Mouse (Mus musculus) MEL (cell line): ENCODE measurements around the gene Klhl12. TPM values are rescaled to one million over a fixed set of nuclear protein-coding genes. Genes with fewer than 3 reads are reported as not detected.
"Not testable (repeated sequence)": the region's sequence is repeated elsewhere in the genome, so short reads cannot be mapped to it uniquely, and the experiment has no call there.

ENCODE experiments used
- DNase-seq: peaks from one replicate; pipeline ENCODE4 v3.0.0; 2011; ENCODE audit warnings: low read depth, low spot score
- H3K27ac ChIP-seq: 2 replicates; pipeline ENCODE4 v1.5.1; 2012; ENCODE audit warnings: low read depth, mild to moderate bottlenecking, control low read depth, low read length, moderate library complexity; ENCODE audit not compliant: control insufficient read depth
- H3K27me3 ChIP-seq, 2 experiments: fragments of 150-350 bp in 1 of 2; sonication (generic) in 1 of 2; 2 replicates each; pipeline ENCODE4 v1.6.1; 2012; ENCODE audit warnings: low read length in 2 of 2, mild to moderate bottlenecking in 2 of 2, improper control_type of control experiment in 1 of 2, moderate library complexity in 1 of 2; ENCODE audit not compliant: insufficient read depth in 2 of 2, control insufficient read depth in 1 of 2
- H3K36me3 ChIP-seq, 2 experiments: 2 replicates each; pipeline ENCODE4 v1.6.1; 2012 to 2014; ENCODE audit warnings: low read length in 2 of 2, improper control_type of control experiment in 1 of 2, inconsistent platforms in 1 of 2, mild to moderate bottlenecking in 1 of 2; ENCODE audit not compliant: insufficient read depth in 2 of 2, control insufficient read depth in 1 of 2
- H3K4me1 ChIP-seq, 2 experiments: fragments of 150-350 bp in 1 of 2; sonication (generic) in 1 of 2; 2 replicates each; pipeline ENCODE4 v1.6.1; 2012; ENCODE audit warnings: low read length in 2 of 2, improper control_type of control experiment in 1 of 2, mild to moderate bottlenecking in 1 of 2; ENCODE audit not compliant: insufficient read depth in 2 of 2, control insufficient read depth in 1 of 2
- H3K4me3 ChIP-seq, 2 experiments: fragments of 150-350 bp in 1 of 2; sonication (generic) in 1 of 2; 2 replicates each; pipeline ENCODE4 v1.5.1; 2012; ENCODE audit warnings: low read depth in 2 of 2, low read length in 2 of 2, mild to moderate bottlenecking in 2 of 2, moderate library complexity in 2 of 2, control low read depth in 1 of 2, improper control_type of control experiment in 1 of 2; ENCODE audit not compliant: control insufficient read depth in 1 of 2, insufficient read depth in 1 of 2
- H3K79me2 ChIP-seq: 2 replicates; pipeline ENCODE4 v1.6.1; 2012; ENCODE audit warnings: mild to moderate bottlenecking, low read length, moderate library complexity; ENCODE audit not compliant: control insufficient read depth, poor library complexity, insufficient read depth
- H3K9ac ChIP-seq: 2 replicates; pipeline ENCODE4 v1.6.1; 2012; ENCODE audit warnings: low read depth, mild to moderate bottlenecking, control low read depth, low read length, moderate library complexity; ENCODE audit not compliant: control insufficient read depth, poor library complexity, severe bottlenecking
- H3K9me3 ChIP-seq: fragments of 150-350 bp; sonication (generic); replicated peaks from 2 replicates; pipeline ENCODE4 v1.6.1; 2012; ENCODE audit warnings: mild to moderate bottlenecking, low read length, improper control_type of control experiment, moderate library complexity; ENCODE audit not compliant: insufficient read depth
- BHLHE40 ChIP-seq: IDR thresholded peaks from 2 replicates; pipeline ENCODE4 v1.6.1; 2012; ENCODE audit warnings: low read depth, mild to moderate bottlenecking, inconsistent platforms, low read length, improper control_type of control experiment, borderline replicate concordance
- CHD1 ChIP-seq: IDR thresholded peaks from 2 replicates; pipeline ENCODE4 v1.6.1; 2012; ENCODE audit warnings: low read depth, mild to moderate bottlenecking, inconsistent platforms, low read length, improper control_type of control experiment
- E2F4 ChIP-seq: IDR thresholded peaks from 2 replicates; pipeline ENCODE4 v1.6.1; 2011; ENCODE audit warnings: low read depth, low read length, improper control_type of control experiment, borderline replicate concordance
- ELF1 ChIP-seq: IDR thresholded peaks from 2 replicates; pipeline ENCODE4 v1.6.1; 2014; ENCODE audit warnings: low read depth, mild to moderate bottlenecking, inconsistent platforms, low read length, improper control_type of control experiment, moderate library complexity
- GATA1 ChIP-seq: IDR thresholded peaks from 2 replicates; pipeline ENCODE4 v1.6.1; 2011; ENCODE audit warnings: low read depth, low read length, improper control_type of control experiment
- HCFC1 ChIP-seq: IDR thresholded peaks from 2 replicates; pipeline ENCODE4 v1.6.1; 2012; ENCODE audit warnings: low read depth, mild to moderate bottlenecking, inconsistent platforms, low read length, improper control_type of control experiment, moderate library complexity
- JUND ChIP-seq: IDR thresholded peaks from 2 replicates; pipeline ENCODE4 v1.6.1; 2011; ENCODE audit warnings: low read depth, mild to moderate bottlenecking, improper control_type of control experiment, low read length
- MAZ ChIP-seq: IDR thresholded peaks from 2 replicates; pipeline ENCODE4 v1.6.1; 2012; ENCODE audit warnings: low read depth, mild to moderate bottlenecking, inconsistent platforms, low read length, improper control_type of control experiment
- MEF2A ChIP-seq: IDR thresholded peaks from 2 replicates; pipeline ENCODE4 v1.6.1; 2014; ENCODE audit warnings: low read depth, mild to moderate bottlenecking, inconsistent platforms, low read length, improper control_type of control experiment; ENCODE audit not compliant: poor library complexity, insufficient replicate concordance, severe bottlenecking; ENCODE audit errors: extremely low read depth
- POLR2A ChIP-seq, 2 experiments: IDR thresholded peaks; 2 replicates each; pipeline ENCODE4 v1.6.1; 2011 to 2012; ENCODE audit warnings: low read length in 2 of 2, mild to moderate bottlenecking in 2 of 2, control low read depth in 1 of 2, improper control_type of control experiment in 1 of 2, low read depth in 1 of 2, moderate library complexity in 1 of 2; ENCODE audit not compliant: control insufficient read depth in 1 of 2, insufficient read depth in 1 of 2, poor library complexity in 1 of 2
- POLR2AphosphoS5 ChIP-seq: IDR thresholded peaks from 2 replicates; pipeline ENCODE4 v1.6.1; 2012; ENCODE audit warnings: low read depth, borderline replicate concordance, mild to moderate bottlenecking, inconsistent platforms, low read length, moderate library complexity, mixed read lengths
- RAD21 ChIP-seq: IDR thresholded peaks from 2 replicates; pipeline ENCODE4 v1.6.1; 2011; ENCODE audit warnings: mild to moderate bottlenecking, low read depth, low read length, improper control_type of control experiment
- SMC3 ChIP-seq: IDR thresholded peaks from 2 replicates; pipeline ENCODE4 v1.6.1; 2011; ENCODE audit warnings: low read depth, low read length, improper control_type of control experiment
- TAL1 ChIP-seq: IDR thresholded peaks from 2 replicates; pipeline ENCODE4 v1.6.1; 2012; ENCODE audit warnings: mild to moderate bottlenecking, inconsistent platforms, low read length, moderate library complexity, mixed read lengths
- USF1 ChIP-seq: IDR thresholded peaks from 2 replicates; pipeline ENCODE4 v1.6.1; 2014; ENCODE audit warnings: low read depth, mild to moderate bottlenecking, inconsistent platforms, low read length, improper control_type of control experiment, moderate library complexity
- ZMIZ1 ChIP-seq: IDR thresholded peaks from 2 replicates; pipeline ENCODE4 v1.6.1; 2012; ENCODE audit warnings: low read depth, mild to moderate bottlenecking, inconsistent platforms, low read length, improper control_type of control experiment, moderate library complexity
- polyA plus RNA-seq, 2 experiments: library from polyadenylated mRNA; stranded (reverse) in 1 of 2; unstranded in 1 of 2; fragments of >175 nt in 1 of 2; fragments of >200 nt in 1 of 2; gene quantifications; 2 replicates each; pipeline versions ENCODE4 v1.2.1 to v1.2.4; 2012; ENCODE audit warnings: low replicate concordance in 2 of 2, low read depth in 1 of 2; ENCODE audit not compliant: insufficient read length in 2 of 2, insufficient read depth in 1 of 2, missing spikeins in 1 of 2
- total RNA-seq: library from RNA; depleted of rRNA; stranded (reverse); fragments of 300-350 nt; gene quantifications from 2 replicates; pipeline ENCODE4 v1.2.3, GENCODE M21; 2012

Gene Klhl12
- total and polyA plus RNA-seq, 3 experiments = 20.8 to 26.4 TPM; not detected in 1

DNA sequence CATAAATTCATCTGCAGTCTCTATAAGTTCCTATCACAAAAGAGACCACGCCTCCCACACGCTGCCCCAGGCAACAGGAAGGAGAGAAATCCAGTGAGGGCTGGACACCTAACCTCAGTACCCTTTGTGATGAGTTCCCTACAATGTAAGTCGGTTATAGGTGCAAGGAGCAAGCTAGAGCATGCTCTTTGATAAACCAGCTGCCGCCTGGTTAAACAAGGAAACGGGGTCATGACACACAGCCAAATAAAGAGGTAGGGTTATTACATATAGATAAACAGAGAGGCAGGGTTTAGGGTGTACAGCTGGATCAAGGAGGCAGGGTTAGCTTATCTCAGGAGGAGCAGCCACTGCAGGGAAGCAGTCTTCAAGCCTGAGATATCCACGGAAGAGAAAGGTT lies 71.4 kb downstream of the Klhl12 start (continued):
- TF ChIP-seq ELF1 (peak; percentile 57; the same call in 1 of the 2 replicates), POLR2AphosphoS5 (no peak)

DNA sequence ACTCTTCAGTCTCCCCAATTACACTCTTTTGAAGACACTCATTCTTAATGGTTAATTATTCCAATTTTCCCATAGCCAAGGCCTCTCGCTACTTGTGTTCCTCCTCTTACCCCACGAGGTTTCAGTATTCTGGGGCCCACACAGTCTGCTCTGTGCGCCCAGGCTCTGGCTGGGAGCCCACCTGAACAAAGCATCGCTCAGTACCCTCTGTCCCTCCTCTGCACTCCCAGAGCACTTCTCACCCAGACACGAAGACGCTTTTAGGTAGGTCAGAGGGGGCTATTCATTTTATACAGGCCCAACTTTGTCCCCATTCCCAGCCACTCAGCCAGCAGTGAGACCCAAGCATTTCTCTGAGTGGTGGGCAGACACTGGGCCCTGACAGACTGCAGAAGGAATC lies 75.3 kb downstream of the Klhl12 start:
- no peaks in the 10 kb centered on the region for H3K79me2 ChIP-seq
- no peaks in the 10 kb centered on the region for H3K9me3 ChIP-seq
- peaks cover 10 to 15% of the 10 kb centered on the region in 2 experiments for H3K4me1 ChIP-seq
- no peak overlapping the region for H3K9ac ChIP-seq
- no peaks in the 10 kb centered on the region for H3K27me3 ChIP-seq
- TF ChIP-seq MEF2A = no peak
- no peak for TF ChIP-seq MAZ
- no peak for TF ChIP-seq JUND
- TF ChIP-seq BHLHE40 = no peak
- no peak for TF ChIP-seq TAL1
- no peak for TF ChIP-seq E2F4
- TF ChIP-seq GATA1 = no peak
- no peak for TF ChIP-seq RAD21
- TF ChIP-seq HCFC1 = no peak
- TF ChIP-seq POLR2AphosphoS5 = no peak
- TF ChIP-seq ZMIZ1 = no peak
- no peak for TF ChIP-seq POLR2A (IDR thresholded peaks at IDR 0.05; ENCODE audit: control insufficient read depth in 1 of 2, insufficient read depth in 1 of 2, low read depth in 1 of 2, low read length in 2 of 2, poor library complexity in 1 of 2)
- TF ChIP-seq SMC3 = no peak
- no peak for TF ChIP-seq CHD1
- TF ChIP-seq USF1 = no peak
- H3K36me3 ChIP-seq = peaks cover 0 to 3% of the 10 kb centered on the region in 2 experiments; a peak in 2 of 4 replicates
- no peak overlapping the region for H3K4me3 ChIP-seq
- no peak overlapping the region for H3K27ac ChIP-seq
- no peak for DNase-seq

DNA sequence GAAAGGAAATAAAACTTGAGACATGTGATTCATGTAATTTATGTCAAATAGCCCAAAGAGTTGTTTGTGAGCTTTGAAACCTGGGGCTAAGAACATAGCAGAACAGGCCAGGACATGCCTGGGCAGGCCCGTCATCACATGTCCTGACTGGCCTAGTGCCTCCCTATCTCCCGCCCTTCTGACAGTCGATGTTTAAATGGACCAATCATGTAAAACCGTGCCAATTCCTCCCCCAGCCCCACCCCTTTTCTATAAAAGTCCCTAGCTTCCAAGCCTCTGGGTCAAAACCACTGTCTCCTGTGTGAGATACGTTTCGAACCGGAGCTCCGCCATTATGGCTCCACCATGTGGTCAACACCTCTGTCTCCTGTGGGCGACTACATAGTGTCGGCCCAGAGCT lies 78.4 kb downstream of the Klhl12 start:
- not testable (repeated sequence) for H3K9ac ChIP-seq, H3K27me3 ChIP-seq, H3K79me2 ChIP-seq, H3K4me3 ChIP-seq, H3K36me3 ChIP-seq, DNase-seq, H3K27ac ChIP-seq, H3K9me3 ChIP-seq
- peaks cover 0 to 11% of the 10 kb centered on the region in 2 experiments; a peak in 3 of 4 replicates for H3K4me1 ChIP-seq
